Mouse (Mus musculus) bone marrow, adult 2 months (tissue): Measurements from ENCODE around the gene Gm49387.

ENCODE experiments used
- CTCF ChIP-seq: fragments of 200-500 bp; IDR thresholded peaks from 2 replicates; pipeline ENCODE4 v1.5.1; 2011; ENCODE audit warnings: low read length, control low read depth; ENCODE audit not compliant: control insufficient read depth, insufficient read depth
- POLR2A ChIP-seq: fragments of 200-500 bp; IDR thresholded peaks from 2 replicates; pipeline ENCODE4 v1.6.1; 2011; ENCODE audit warnings: low read depth, mild to moderate bottlenecking, control low read depth, low read length, borderline replicate concordance; ENCODE audit not compliant: control insufficient read depth

- TF ChIP-seq CTCF (no peak), POLR2A (no peak)
Measured at GRCm38 (mm10) chr14:31658126-31658680, 17.5 kb upstream of the Gm49387 start.
